Mouse (Mus musculus) midbrain, embryonic 11.5 days (tissue): ENCODE results near the gene Gpr142. TPM values are rescaled to one million over a fixed set of nuclear protein-coding genes. Genes with fewer than 3 reads are reported as not detected.

Source experiments
- ATAC-seq: fragments of 200-750 bp; cut with Nextera tagmentation; 2 replicates; pipeline ENCODE4 v1.8.0; 2017; ENCODE audit warnings: moderate TSS enrichment, moderate library complexity; ENCODE audit not compliant: low FRiP score
- DNase-seq: peaks from one replicate; pipeline ENCODE4 v3.0.0; 2015; ENCODE audit warnings: low spot score; ENCODE audit errors: missing footprints
- H3K27ac ChIP-seq: fragments of 300-500 bp; sonication (generic); 2 replicates; pipeline ENCODE4 v1.5.1; 2014; ENCODE audit warnings: low read depth, low read length
- H3K27me3 ChIP-seq: fragments of 300-500 bp; sonication (generic); 2 replicates; pipeline ENCODE4 v1.6.1; 2014; ENCODE audit warnings: mild to moderate bottlenecking, low read length, moderate library complexity, mixed read lengths; ENCODE audit not compliant: control insufficient read depth, insufficient read depth
- H3K36me3 ChIP-seq: fragments of 300-500 bp; sonication (generic); 2 replicates; pipeline ENCODE4 v1.6.1; 2014; ENCODE audit warnings: mild to moderate bottlenecking, low read length, moderate library complexity, mixed read lengths; ENCODE audit not compliant: control insufficient read depth, insufficient read depth
- H3K4me1 ChIP-seq: fragments of 300-500 bp; sonication (generic); 2 replicates; pipeline ENCODE4 v1.6.1; 2014; ENCODE audit warnings: low read length; ENCODE audit not compliant: control insufficient read depth, insufficient read depth
- H3K4me2 ChIP-seq: fragments of 300-500 bp; sonication (generic); 2 replicates; pipeline ENCODE4 v1.6.1; 2014; ENCODE audit warnings: mild to moderate bottlenecking, moderate library complexity
- H3K4me3 ChIP-seq: fragments of 300-500 bp; sonication (generic); 2 replicates; pipeline ENCODE4 v1.5.1; 2014; ENCODE audit warnings: low read depth, low read length
- H3K9ac ChIP-seq: fragments of 300-500 bp; sonication (generic); 2 replicates; pipeline ENCODE4 v1.6.1; 2014; ENCODE audit warnings: low read length
- H3K9me3 ChIP-seq: fragments of 300-500 bp; sonication (generic); 2 replicates; pipeline ENCODE4 v1.6.1; 2016; ENCODE audit warnings: low read length; ENCODE audit not compliant: control insufficient read depth
- WGBS: fragments of 180-500 bp; shearing (Covaris S2); extraction: QIAGEN DNeasy Blood & Tissue Kit; methylation state at CpG from one replicate; pipeline ENCODE4 v1.1.7; 2014; 5-methylcytosine and 5-hydroxymethylcytosine counted together
- polyA plus RNA-seq: library from polyadenylated mRNA; unstranded; fragments of >200 nt; fragmentation: Nextera tagmentation; extraction: Ambion mirVana; gene quantifications from 2 replicates; pipeline ENCODE4 v1.2.1, GENCODE M21; 2014

The Gpr142 gene
- polyA plus RNA-seq, 1 experiment from 2014 or later, result 0.12 TPM

GRCm38 (mm10) chr11:114794691-114795090 lies 4.0 kb upstream of the Gpr142 start:
- WGBS, result 16% methylated on average over 4 of the region's 4 CpGs
- DNase-seq (peak; percentile 91), ATAC-seq (peak; percentile 22)
- Histone ChIP-seq H3K9me3 (no peaks in the 10 kb centered on the region), H3K4me2 (peak overlapping the region; percentile 84), H3K4me1 (peaks cover 59% of the 10 kb centered on the region), H3K36me3 (0 out of 2 replicates have a peak, but pooled peaks cover 4% of the 10 kb centered on the region), H3K27ac (peak overlapping the region; percentile 100), H3K27me3 (peaks cover 31% of the 10 kb centered on the region), H3K4me3 (peak overlapping the region; percentile 32), H3K9ac (peak overlapping the region; percentile 82)

GRCm38 (mm10) chr11:114795231-114795746 lies 3.4 kb upstream of the Gpr142 start:
- Histone ChIP-seq H3K27me3 (peaks cover 26% of the 10 kb centered on the region), H3K36me3 (0 out of 2 replicates have a peak, but pooled peaks cover 4% of the 10 kb centered on the region), H3K4me1 (peaks cover 59% of the 10 kb centered on the region), H3K9ac (peak overlapping the region; percentile 82), H3K27ac (peak overlapping the region; percentile 100), H3K4me2 (peak overlapping the region; percentile 84), H3K9me3 (no peaks in the 10 kb centered on the region), H3K4me3 (peak overlapping the region; percentile 32)
- peak; percentile 85 for ATAC-seq
- WGBS, result 1% methylated on average over 7 of the region's 7 CpGs
- DNase-seq, result peak; percentile 99

GRCm38 (mm10) chr11:114795848-114796322 lies 2.8 kb upstream of the Gpr142 start, which contains the start of gene Btbd17:
Gene Btbd17, minus strand, starts transcription at chr11:114795945.
- Histone ChIP-seq H3K4me1 (peaks cover 58% of the 10 kb centered on the region), H3K4me3 (peak within 1 kb of the TSS; percentile 32), H3K9me3 (no peaks in the 10 kb centered on the region), H3K27ac (peak within 1 kb of the TSS; percentile 100), H3K4me2 (peak within 1 kb of the TSS; percentile 84), H3K27me3 (peaks cover 20% of the 10 kb centered on the region), H3K36me3 (0 out of 2 replicates have a peak, but pooled peaks cover 3% of the 10 kb centered on the region), H3K9ac (peak within 1 kb of the TSS; percentile 82)
- ATAC-seq, result peak; percentile 92
- peak; percentile 97 for DNase-seq
- 0% methylated on average over 4 of the region's 4 CpGs for WGBS

GRCm38 (mm10) chr11:114797176-114797575 lies 1.5 kb upstream of the Gpr142 start:
- DNase-seq (no peak), ATAC-seq (no peak)
- H3K27ac ChIP-seq, result peak overlapping the region; percentile 100; the same call in 1 of the 2 replicates
- no peak overlapping the region for H3K9ac ChIP-seq
- H3K36me3 ChIP-seq, result no peaks in the 10 kb centered on the region
- H3K4me2 ChIP-seq, result no peak overlapping the region
- peaks cover 7% of the 10 kb centered on the region for H3K27me3 ChIP-seq
- peaks cover 45% of the 10 kb centered on the region for H3K4me1 ChIP-seq
- no peak overlapping the region for H3K4me3 ChIP-seq
- 92% methylated on average over 7 of the region's 7 CpGs for WGBS
- H3K9me3 ChIP-seq, result no peaks in the 10 kb centered on the region

GRCm38 (mm10) chr11:114797981-114798380 lies 743 bp upstream of the Gpr142 start:
- no peak overlapping the region for H3K9ac ChIP-seq
- H3K4me2 ChIP-seq, result no peak overlapping the region
- H3K36me3 ChIP-seq, result no peaks in the 10 kb centered on the region
- H3K9me3 ChIP-seq, result no peaks in the 10 kb centered on the region
- no peak overlapping the region for H3K4me3 ChIP-seq
- H3K27me3 ChIP-seq, result peaks cover 3% of the 10 kb centered on the region; the same call in 1 of the 2 replicates
- peaks cover 39% of the 10 kb centered on the region for H3K4me1 ChIP-seq
- no peak overlapping the region for H3K27ac ChIP-seq
- no peak for DNase-seq
- no peak for ATAC-seq
- 93% methylated on average over 3 of the region's 3 CpGs for WGBS

- ATAC-seq, result no peak
- Histone ChIP-seq H3K9ac (no peak overlapping the region), H3K9me3 (no peaks in the 10 kb centered on the region), H3K27ac (no peak overlapping the region), H3K4me3 (no peak overlapping the region), H3K27me3 (no peaks in the 10 kb centered on the region; the same call in 1 of the 2 replicates), H3K36me3 (no peaks in the 10 kb centered on the region), H3K4me2 (no peak overlapping the region), H3K4me1 (peaks cover 22% of the 10 kb centered on the region)
- no peak for DNase-seq
- 97% methylated on average over 1 of the region's 1 CpGs for WGBS
These were observed 3.2 kb downstream of the Gpr142 start for GRCm38 (mm10) chr11:114801906-114802305.

GRCm38 (mm10) chr11:114802540-114803267 lies 4.0 kb downstream of the Gpr142 start:
- no peak overlapping the region for H3K4me3 ChIP-seq
- no peaks in the 10 kb centered on the region for H3K36me3 ChIP-seq
- H3K9ac ChIP-seq, result 0 out of 2 replicates have a peak overlapping the region, but pooled peaks have one; percentile 20
- H3K4me1 ChIP-seq, result peaks cover 23% of the 10 kb centered on the region
- ATAC-seq (no peak), DNase-seq (peak; percentile 87)
- WGBS, result 75% methylated on average over 15 of the region's 15 CpGs
- no peaks in the 10 kb centered on the region for H3K9me3 ChIP-seq
- no peak overlapping the region for H3K4me2 ChIP-seq
- no peak overlapping the region for H3K27ac ChIP-seq
- no peaks in the 10 kb centered on the region; the same call in 1 of the 2 replicates for H3K27me3 ChIP-seq

- no peak overlapping the region for H3K4me2 ChIP-seq
- no peak overlapping the region for H3K4me3 ChIP-seq
- peak; percentile 59 for ATAC-seq
These were observed 5.3 kb downstream of the Gpr142 start for GRCm38 (mm10) chr11:114803990-114804389.

GRCm38 (mm10) chr11:114807025-114807424 lies 8.3 kb downstream of the Gpr142 start:
- no peak overlapping the region for H3K4me2 ChIP-seq
- H3K9me3 ChIP-seq, result no peaks in the 10 kb centered on the region
- no peak overlapping the region for H3K27ac ChIP-seq
- H3K4me3 ChIP-seq, result no peak overlapping the region
- DNase-seq (no peak), ATAC-seq (no peak)
- H3K36me3 ChIP-seq, result no peaks in the 10 kb centered on the region
- H3K9ac ChIP-seq, result no peak overlapping the region
- peaks cover 28% of the 10 kb centered on the region for H3K4me1 ChIP-seq
- H3K27me3 ChIP-seq, result no peaks in the 10 kb centered on the region; the same call in 1 of the 2 replicates
- 68% methylated on average over 2 of the region's 2 CpGs for WGBS

More at GRCm38 (mm10) chr11:114803990-114804389, 5.3 kb downstream of the Gpr142 start:
- Histone ChIP-seq H3K9me3 (no peaks in the 10 kb centered on the region), H3K36me3 (no peaks in the 10 kb centered on the region), H3K27me3 (no peaks in the 10 kb centered on the region; the same call in 1 of the 2 replicates), H3K27ac (no peak overlapping the region), H3K4me1 (peaks cover 28% of the 10 kb centered on the region), H3K9ac (peak overlapping the region; percentile 39; the same call in 1 of the 2 replicates)
- WGBS, result 22% methylated on average over 8 of the region's 8 CpGs
- no peak for DNase-seq
